Mouse (Mus musculus): ENCODE data around the gene Asb16.

DNA sequence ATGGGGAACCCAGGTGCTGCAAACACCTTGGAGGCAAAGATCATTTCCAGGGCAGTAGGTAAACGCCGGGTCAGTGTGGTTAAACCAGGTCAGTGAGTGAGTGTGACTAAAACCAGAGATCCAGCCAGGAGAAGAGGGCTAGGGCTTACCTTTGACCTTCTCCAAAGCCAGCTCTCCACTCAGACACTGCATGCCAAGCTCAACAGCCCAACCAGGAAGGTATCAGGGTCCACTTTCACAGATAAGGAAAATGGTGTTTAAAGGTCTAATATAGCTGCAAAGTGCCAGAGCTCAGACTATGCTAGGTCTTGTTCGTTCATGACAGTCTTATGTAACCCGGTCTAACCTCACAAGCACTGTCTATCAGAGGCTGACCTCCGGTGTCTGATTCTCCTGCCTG lies 27.3 kb upstream of the Asb16 start:
- no peak for TF ChIP-seq POLR2A (IDR thresholded peaks at IDR 0.05; ENCODE audit: borderline replicate concordance, extremely low read depth, insufficient read depth, insufficient read length, poor library complexity, severe bottlenecking)
- no peak for TF ChIP-seq CTCF (IDR thresholded peaks at IDR 0.05; ENCODE audit: borderline replicate concordance, extremely low read depth, insufficient read depth, insufficient read length)
